Mouse (Mus musculus): ENCODE measurements around the gene Hist4h4.
"Not testable (repeated sequence)": the region's sequence is repeated elsewhere in the genome, so short reads cannot be mapped to it uniquely, and the experiment has no call there.

Gene Hist4h4

DNA sequence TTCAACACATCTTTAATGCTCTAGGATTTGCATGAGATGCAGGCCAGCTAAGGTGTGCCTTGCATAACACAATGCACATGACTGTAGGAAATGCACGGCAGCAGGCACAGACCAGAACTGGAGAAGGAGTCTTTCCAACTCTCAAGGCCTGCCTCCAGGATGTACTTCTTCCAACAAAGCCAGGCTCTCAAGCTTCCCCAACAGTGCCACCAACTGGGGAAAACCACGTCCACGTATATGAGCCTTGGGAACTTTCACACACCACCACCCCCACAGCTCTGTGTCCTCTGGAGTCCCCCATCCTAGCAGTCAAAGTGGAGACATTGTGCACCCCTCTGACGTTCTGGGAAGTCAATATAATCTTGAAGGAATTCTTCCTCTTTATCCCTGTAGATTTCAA is 8.9 kb upstream of the Hist4h4 start:
- no peak for DNase-seq

DNA sequence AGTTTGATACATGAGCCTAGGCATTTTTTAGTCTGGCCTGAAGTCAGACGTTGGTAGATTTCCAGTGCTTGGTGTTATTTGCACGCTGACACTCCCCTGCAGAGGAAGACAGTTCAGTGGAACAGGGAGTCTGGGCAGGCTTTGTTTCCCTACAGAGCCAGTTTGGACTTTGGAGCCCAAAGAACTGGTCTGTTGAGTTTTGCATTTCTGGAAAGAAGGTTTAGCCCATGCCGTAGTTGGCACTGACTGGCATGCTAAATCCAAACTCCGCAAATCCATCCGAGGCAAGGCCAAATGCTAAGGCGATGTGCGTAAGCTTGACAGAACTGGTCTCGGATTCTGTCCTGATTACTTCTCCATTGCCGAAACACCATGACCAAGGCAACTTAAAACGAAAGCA is 7.0 kb upstream of the Hist4h4 start:
- DNase-seq: no peak

DNA sequence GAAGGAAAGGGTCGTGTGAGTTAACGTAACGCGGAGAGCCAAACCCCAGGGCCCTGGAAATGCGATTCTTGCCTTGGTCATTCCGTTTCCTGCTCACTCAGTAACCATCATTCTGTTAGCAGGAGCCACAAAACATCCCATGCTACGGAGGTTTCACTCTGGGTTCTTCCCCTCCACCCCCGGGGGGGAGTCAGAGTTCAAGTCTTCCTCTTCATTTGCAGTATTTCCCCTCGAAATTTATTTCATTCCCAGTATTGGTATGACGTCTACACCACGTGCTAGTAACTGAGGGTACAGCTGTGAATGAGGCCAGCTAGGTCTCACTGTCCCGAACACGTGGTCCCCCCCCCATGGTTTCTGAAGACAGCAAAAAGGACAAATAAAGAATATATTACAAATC is 5.5 kb upstream of the Hist4h4 start:
- DNase-seq: no peak

DNA sequence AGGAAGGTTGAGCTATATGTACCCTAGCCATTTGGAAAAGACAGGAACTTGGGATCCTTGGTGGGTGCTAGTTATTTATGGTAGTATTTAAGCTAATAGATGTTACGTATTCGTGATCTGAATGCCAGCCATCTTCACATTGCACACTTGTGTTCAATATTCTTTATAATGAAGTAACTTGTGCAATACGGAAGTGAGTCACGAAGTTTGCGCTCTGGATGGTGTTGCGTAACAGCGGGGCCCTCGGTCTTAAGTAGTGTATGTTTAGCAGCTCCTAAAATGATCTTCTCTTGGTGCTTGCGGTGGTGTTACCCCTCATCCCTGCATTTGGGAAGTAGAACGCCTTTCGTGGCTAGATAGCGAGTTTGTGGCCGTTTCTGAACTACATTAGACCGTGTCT is 4.9 kb upstream of the Hist4h4 start:
- DNase-seq: no peak

DNA sequence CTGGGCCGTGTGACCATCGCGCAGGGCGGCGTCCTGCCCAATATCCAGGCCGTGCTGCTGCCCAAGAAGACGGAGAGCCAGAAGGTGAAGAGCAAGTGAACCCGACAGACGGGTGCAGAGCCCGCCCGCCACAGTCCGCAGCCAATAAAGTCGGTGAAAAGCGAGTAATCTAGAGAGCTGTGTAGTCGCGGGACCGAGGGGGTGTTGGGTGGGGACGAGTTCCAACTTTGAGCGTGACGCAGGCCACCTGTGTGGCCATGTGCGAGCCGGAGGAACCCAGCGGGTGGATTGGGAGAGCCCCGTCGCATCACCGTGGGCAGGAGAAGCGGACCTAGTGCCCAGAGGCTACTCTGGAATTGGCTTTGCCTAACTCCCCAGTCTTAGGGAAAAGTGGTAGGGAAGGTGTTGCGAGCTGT is 4.4 kb upstream of the Hist4h4 start:
- no peak for DNase-seq

DNA sequence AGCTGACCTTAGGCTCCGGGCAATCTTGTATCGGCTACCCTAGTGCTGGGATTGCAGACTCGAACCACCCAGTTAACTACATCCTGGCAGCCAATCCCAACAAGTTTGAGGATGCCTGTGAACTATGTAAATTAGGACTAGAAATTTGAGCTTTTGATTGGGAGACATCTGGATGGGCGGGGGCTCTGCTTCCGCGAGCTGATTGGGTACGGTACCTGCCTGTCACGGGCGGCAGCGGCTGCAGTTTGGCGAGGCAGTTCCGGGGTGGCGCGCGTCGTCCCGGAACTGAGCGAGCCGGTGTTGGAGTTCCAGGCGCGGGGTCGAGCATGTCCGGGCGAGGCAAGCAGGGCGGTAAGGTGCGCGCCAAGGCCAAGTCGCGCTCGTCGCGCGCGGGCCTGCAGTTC is 3.8 kb upstream of the Hist4h4 start, which contains the start of gene H2afj:
TSS of gene H2afj (plus strand) at position 231 of the 404 bp plus-strand sequence.
- DNase-seq: peak; percentile 99

DNA sequence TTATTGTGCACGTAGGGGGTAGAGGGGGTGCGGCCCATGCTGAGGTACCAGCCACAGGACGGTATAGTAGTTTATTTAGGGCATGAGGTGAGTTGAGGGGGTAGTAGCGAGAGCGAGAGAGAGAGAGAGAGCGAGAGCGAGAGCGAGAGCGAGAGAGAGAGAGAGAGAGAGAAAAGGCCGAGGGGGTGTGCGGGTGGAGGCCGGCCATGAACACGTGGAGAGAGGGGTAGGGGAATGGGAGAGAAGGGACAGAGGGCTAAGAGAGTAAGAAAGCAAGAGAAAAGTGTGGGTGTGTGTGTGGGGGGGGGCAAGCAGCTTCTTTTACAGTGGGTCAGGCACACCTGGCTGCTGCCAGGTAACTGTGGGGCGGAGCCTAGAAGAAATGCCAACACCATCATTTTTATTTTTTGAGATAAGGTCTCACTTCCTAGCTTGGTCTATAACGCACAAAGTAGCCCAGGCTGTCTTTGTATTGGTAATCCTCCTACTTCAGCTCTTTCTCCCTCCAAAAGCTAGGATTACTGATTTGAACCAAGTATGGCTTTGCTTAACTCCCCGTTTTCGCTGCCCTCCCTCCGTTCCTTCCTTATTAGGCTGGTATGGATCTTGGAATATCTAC is 3.3 kb upstream of the Hist4h4 start:
- DNase-seq: no peak

DNA sequence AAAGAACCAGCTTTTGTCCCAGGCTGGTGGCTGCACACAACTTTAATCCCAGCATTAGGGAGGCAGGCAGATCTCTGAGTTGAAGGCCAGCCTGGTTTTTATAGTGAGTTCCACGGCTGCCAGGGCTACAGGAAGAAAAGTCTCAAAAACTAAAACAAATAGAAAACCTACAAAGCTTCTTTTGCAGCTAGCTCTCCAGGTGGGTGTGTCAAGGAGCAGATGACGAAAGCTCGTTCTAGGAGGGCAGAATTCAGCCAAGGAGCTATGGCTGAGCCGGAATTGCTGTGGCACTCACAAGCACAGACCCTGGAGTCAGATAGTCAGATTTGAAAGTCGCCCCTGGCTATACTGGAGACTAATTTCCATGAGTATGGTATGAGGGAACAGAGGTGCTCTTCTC is 2.6 kb upstream of the Hist4h4 start:
- DNase-seq: no peak

DNA sequence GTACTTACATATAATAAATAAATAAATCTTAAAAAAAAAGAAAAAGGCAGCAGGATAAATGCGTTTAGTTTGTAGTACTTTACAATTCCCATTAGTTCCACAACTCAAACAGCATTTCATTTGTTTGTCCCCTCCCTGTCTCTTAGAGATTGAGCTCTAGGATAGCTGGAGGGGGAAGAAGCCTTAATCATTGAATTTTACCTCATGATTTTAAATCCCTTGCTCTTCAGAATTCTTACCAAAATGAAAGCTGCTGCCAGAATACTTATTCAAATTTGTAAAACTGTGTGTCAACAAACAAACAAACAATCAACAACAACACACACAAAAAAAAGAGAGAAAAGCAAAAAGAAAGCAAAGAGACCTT is 1.2 kb upstream of the Hist4h4 start:
- no peak for DNase-seq

DNA sequence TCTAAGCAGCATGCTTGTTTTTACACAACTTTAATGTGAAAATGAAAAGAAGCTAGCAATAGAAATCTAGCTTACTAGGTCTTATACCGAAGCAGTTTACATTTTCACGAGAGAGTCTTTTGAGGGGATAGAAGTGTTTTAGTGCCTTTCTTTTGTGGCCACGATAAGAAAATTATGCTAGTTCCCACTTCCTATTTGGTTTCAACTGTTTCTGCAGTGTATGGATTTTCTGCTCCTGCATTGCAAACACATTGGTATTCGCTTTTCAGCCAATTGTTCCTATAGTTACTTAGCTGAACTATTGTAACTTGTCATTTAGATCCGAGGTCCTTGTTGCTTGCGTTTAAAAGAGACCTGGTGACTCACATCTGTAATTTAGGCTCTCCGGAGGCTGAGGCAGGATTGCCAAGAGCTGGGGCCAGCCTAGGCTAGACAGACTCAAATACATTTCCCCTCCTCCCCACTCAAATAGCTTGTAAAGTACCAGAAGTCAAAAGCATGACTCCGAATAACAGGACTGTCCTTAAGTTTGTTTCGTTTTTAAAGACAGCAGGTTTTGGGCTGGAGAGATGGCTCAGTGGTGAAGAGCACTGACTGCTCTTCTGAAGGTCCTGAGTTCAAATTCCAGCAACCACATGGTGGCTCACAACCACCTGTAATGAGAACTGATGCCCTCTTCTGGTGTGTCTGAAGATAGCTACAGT is 642 bp upstream of the Hist4h4 start:
- DNase-seq: no peak

DNA sequence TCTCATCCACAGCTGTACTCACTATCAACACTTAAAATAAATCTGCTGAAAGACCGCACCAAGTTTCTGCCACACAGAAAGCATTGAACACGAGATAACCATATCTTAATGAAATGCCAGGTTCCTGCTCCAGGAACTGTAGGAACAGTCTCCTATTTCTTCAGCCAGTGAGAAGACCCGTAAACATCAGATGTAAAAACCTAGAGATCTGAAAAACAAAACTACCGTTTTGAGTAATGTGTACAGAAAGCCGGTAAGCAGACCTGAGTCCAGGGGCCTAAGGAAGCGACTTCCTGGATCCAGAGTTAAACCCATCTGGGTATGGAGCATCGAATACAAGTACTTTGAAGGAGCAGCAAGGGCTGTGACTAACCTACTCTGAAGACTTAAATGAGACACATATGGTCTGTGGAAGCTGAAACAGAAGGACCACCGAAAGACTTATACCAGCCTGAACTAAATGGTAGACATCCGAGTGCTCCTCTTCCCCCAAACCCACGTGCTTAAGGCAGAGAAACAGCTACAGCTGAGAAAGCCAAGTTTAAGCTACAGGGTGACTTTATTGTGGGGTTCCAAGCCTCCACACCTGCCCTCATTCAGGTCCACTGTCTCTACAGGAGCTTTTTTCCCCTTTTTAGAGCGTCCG is 999 bp downstream of the Hist4h4 start:
- no peak for DNase-seq

DNA sequence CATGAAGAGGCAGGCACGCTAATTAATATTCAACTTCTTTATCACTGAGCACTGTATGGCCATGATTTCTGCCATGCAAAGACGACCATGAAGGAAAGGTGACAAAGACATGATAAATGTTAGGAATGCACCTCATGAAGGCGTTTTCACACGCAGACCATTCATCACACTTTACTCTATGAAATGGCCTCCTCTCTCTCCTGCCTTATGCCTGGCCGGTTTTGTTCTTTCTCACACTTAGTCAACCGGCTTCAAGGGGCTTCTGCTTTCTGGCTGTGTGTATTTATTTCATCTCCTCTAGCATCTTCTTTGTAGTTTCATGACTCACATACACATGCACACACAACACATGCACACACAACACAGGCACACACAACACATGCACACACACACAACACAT is 2.9 kb downstream of the Hist4h4 start:
- no peak for DNase-seq

DNA sequence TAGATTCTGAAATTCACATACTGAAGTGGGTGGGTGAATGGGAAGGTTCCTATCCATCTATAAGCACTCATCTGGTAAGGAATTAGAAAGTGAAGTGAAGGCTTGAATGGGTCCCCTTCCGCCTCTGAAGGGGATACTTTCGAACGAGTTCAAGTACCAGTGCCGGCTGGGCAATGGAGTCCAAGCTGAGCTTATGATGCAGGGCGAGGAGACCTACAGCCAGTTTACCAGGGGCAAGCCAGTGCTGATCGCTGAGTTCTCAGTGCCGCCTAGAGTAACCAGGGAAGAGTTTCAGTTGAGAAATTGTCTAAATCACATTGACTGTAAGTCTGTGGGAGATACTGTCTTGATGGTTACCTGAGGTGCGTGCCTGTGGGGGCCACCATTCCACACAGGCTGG is 3.5 kb downstream of the Hist4h4 start:
- no peak for DNase-seq

DNA sequence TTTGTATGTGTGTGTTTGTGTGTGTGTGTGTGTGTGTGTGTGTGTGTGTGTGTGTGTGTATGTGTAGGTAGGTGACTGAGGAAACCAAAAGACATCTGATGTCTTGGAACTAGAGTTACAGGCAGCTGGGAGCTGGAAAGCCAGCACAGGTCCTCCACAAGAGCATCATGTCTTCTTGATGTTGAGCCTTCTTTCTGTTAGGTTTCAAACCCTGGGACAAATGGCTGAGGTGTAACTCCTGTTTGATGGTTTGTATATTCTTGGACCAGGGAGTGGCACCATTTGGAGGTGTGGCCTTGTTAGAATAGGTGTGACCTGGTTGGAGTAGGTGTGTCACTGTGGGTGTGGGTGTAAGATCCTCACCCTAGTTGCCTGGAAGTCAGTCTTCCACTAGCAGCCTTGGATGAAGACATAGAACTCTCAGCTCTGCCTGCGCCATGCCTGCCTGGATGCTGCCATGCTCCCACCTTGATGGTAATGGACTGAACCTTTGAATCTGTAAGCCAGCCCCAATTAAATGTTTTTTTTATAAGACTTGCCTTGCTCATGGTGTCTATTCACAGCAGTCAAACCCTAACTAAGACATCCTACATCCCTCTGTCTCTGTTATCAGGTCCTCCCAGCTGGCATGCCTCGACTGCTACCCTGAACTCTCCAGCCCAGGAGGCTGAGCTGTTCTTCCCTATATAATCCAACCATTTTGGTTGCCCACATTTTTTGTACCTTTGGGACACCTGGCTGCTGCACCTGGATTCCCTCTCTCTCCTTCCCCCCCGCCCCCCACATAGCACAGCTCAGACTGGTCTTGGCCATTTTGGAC is 6.1 kb downstream of the Hist4h4 start:
- DNase-seq: not testable (repeated sequence)

DNA sequence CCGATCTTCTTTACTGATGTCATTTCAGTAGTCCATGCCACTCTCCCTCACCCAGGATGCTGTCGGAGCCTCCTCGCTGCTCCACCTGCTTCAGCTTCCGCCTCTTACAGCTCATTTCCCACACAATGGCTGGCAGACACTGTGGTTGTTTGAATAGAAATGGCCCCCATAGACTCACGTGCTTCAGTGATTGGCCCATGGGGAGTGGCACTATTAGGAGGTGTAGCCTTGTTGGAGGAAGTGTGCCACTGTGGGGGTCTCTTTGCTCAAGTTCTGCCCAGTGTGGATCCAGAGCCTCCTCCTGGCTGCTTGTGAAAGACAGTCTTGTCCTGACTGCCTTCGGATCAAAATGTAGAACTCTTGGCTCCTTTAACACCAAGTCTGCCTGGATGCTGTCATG is 8.4 kb downstream of the Hist4h4 start:
- DNase-seq: no peak

DNA sequence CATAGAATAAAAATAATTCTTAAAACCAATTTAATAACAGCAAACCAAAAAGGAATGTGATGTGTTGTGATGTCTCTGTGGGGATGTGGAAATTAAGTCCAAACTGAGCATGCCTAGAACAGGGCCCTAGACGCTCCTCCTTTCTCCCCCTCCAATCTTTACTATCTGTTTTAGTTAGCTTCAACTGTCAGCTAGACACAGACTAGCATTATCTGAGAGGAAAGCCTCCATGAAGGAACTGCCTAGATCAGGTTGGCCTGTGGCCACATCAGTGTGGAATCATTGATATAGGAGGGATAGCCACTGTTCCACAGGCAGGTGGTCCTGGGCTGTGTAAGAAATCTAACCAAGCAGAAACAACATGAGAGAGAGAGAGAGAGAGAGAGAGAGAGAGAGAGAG is 9.1 kb downstream of the Hist4h4 start:
- DNase-seq: no peak

DNA sequence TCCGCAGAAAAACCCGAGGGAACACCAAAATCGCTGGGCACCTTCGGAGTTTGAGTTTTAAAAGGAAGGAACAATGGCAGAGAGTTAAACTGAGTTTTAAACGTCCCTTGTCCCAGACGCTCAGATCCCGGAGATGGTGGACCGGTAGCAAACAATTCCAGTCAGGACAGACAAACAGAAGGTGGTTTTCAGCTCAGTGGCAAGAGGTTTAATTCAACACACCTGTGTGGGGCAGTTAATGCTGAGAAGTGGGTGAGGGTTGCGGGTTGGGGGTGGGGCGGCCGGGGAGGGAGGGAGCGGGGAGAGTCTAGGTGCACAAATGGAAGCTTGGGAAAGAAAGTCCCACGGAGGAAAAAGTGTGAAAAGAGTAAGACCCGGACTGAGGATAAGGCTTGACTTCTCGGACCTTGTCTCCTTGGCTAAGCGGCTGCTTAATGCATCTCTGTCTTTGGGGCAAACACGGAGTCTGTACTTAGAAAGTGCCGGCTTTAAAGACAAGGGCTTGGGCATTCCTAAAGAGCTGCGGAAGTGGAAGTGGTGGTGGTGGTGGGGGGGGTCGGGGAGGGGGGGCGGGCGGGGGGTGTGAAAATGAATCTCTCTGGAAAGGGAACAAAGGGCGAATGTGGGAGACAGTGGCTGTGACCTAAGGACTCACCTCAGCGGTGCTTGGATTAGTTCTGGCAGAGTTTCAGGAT is 10.2 kb downstream of the Hist4h4 start:
- no peak for DNase-seq

DNA sequence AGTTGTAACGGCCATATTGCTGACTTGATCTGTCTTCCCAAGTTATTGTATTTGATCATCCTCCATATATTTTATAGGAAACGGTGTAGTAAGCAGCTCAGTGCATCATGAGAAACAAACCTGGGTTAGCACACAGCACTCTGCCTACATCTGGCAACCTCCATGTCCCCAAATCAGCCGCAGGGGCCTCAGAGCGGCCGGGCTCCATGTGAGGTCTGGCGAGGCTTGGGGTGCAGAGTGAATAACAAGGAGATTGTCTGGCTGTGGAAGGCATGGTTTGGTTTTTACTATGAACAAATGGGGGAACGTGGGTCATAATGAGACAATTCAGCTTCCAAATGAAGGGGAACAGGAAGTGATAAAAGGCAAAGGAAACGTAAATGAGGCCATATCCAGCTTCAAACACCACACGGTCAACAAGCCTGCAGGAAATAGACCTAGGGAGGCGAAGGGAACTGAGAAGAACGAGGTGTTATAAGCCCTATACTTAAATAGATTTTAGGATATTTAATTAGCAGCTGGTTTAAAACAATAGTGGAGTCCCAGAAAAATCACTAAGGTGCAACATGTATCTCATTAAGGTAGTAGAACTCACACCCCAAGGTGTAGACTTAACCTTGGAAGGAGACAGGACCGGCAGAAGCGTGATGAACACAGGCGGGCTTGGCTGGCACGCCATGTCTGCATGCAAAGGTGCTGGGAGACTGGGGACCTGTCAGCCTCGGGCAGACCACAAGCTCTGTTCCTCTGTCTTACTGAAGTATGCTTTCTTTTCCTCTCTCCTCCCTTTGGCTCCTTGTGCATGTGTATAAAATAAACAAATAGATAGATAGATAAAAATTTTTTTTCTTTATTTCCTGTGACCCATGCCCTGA is 11.1 kb downstream of the Hist4h4 start:
- DNase-seq: no peak

DNA sequence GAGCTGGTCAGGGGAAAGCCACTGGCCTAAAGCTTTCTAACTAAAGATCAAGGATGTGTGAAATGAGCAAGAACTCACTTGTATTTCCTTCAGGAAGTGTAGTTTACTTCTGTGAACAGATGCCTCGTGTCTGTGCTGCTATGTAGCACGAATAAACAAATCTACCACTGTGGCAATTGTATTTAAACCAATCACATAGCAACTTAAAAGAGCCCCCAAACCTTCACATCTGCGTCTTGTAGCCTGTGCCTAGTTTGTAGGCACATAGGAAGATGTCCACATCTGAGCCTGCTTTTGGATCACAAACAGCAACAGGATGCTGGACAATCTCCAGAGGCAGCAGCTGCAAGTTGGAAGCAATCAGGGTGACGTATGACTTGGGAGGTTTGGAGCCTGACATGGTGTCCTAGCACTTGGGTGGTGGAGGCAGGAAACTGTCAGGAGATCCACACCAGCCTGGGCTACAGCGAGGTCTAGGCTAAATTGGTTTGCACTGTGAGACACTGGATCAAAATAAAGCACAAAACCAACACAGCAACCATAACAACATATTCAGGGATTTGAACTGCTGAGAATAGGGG is 14.7 kb downstream of the Hist4h4 start:
- no peak for DNase-seq

DNA sequence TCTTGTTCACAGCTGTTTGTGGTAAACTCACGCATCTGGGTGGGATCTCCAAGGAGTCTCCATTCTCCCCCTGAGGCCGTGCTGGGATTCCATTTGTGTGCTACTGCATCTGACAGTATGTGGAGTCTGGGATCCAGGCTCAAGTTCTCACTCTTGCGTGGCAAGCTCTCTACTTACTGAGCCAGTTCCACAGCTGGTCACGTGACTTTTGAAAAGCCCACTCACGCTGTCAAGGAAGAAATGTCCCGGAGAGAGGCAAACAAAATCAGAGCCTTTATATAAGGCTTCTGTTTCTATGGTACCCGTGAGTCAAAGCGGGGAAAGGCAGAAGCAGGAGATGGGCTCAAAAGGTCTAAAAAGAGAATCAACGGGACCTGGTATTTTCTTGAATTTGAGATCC is 21.5 kb downstream of the Hist4h4 start:
- DNase-seq: no peak

DNA sequence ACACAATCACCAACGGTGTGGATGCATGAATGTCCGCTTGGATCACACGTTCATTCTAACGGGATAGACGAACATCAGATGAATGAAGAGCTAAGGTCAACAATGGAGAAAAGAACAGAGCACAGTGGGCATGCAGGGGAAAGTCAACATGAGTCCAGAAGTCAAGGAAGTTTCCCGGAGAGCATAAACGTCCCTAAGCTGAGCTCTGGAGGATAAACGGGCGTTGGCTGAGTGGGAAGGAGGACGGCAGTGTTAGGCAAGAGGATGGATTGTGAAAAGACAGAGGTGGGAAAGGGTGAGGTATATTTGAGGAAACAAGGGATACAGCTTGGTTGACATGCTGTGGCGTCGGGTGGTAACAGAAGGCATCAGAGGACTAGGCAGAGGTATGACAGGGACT is 22.1 kb downstream of the Hist4h4 start:
- no peak for DNase-seq
